Mouse (Mus musculus) ES-Bruce4 (cell line): ENCODE measurements at regions not wholly inside any gene's neighbourhood (a gene's known extent, or its start where the extent isn't known, plus 50 kb on each side); places are given as distances from the start of the nearest gene placed in this dataset.

Experiments used
- CTCF ChIP-seq: IDR thresholded peaks from one replicate; pipeline ENCODE4 v1.8.1; 2011; ENCODE audit warnings: low read depth, low read length
- EP300 ChIP-seq: IDR thresholded peaks from 2 replicates; pipeline ENCODE4 v1.6.1; 2011; ENCODE audit warnings: low read depth, low read length; ENCODE audit not compliant: insufficient read depth
- POLR2A ChIP-seq: IDR thresholded peaks from one replicate; pipeline ENCODE4 v1.8.1; 2011; ENCODE audit warnings: low read length; ENCODE audit not compliant: insufficient read depth

DNA sequence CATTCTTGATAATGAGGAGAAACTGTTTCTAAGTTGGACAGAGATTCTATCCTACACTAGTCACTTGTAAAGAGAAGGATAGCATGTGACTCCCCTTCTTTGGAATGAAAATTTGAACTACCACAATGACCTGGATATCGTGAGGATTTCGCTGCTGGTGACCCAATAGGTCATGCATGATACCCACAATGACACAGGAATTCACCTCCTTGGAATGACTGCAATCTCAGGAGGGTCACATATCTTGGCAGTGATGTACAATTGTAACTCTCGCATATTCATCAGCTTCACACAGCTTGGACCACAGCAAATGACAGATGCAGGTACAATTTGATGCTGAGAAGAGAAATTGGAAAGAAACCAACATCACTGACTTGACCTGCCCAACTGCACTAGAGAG is 210.9 kb upstream of the Cd180 start:
- TF ChIP-seq CTCF (no peak), POLR2A (no peak), EP300 (no peak)
